Mouse (Mus musculus): ENCODE data around the gene Plin5. TPM values are rescaled to one million over a fixed set of nuclear protein-coding genes. Genes with fewer than 3 reads are reported as not detected.

The Plin5 gene
- polyA plus RNA-seq (2014; fragmentation: Nextera tagmentation; extraction: Ambion mirVana) = 0.07 TPM in 1 of 2 replicates, not detected in the other

- under 1% methylated on average over 27 of the region's 27 CpGs for WGBS
- peak; percentile 86 for DNase-seq (ENCODE audit: low spot score, missing footprints)
- ATAC-seq (ENCODE audit: low FRiP score) = peak; percentile 48; the same call in 1 of the 2 replicates
- Histone ChIP-seq H3K27me3 (ENCODE audit: control insufficient read depth, insufficient read depth, low read length) (peaks cover 34% of the 10 kb centered on the region), H3K9ac (ENCODE audit: low read length) (0 out of 2 replicates have a peak within 1 kb of the TSS, but pooled peaks have one; percentile 20), H3K4me1 (ENCODE audit: control insufficient read depth, insufficient read depth, low read length) (0 out of 2 replicates have a peak, but pooled peaks cover 3% of the 10 kb centered on the region), H3K27ac (ENCODE audit: low read depth, low read length) (no peak within 1 kb of the TSS), H3K9me3 (ENCODE audit: control insufficient read depth, low read length) (peaks cover 2% of the 10 kb centered on the region; the same call in 1 of the 2 replicates), H3K4me3 (ENCODE audit: low read depth, low read length) (peak within 1 kb of the TSS; percentile 17; the same call in 1 of the 2 replicates), H3K36me3 (ENCODE audit: control insufficient read depth, insufficient read depth, low read length) (no peaks in the 10 kb centered on the region), H3K4me2 (peak within 1 kb of the TSS; percentile 42)
Measured at GRCm38 (mm10) chr17:56117251-56117710, at the start of gene Plin5. Gene Plin5 (minus strand): TSS chr17:56117596.

GRCm38 (mm10) chr17:56165671-56166070 lies 48.3 kb upstream of the Plin5 start:
- 60% methylated on average over 11 of the region's 11 CpGs for WGBS
- H3K27ac ChIP-seq (ENCODE audit: low read depth, low read length) = no peak overlapping the region
- H3K4me2 ChIP-seq = no peak overlapping the region
- H3K4me3 ChIP-seq (ENCODE audit: low read depth, low read length) = no peak overlapping the region
- no peak for ATAC-seq (ENCODE audit: low FRiP score)
- H3K4me1 ChIP-seq (ENCODE audit: control insufficient read depth, insufficient read depth, low read length) = peaks cover 19% of the 10 kb centered on the region
- H3K27me3 ChIP-seq (ENCODE audit: control insufficient read depth, insufficient read depth, low read length) = peaks cover 6% of the 10 kb centered on the region; the same call in 1 of the 2 replicates
- no peaks in the 10 kb centered on the region for H3K36me3 ChIP-seq (ENCODE audit: control insufficient read depth, insufficient read depth, low read length)
- no peak overlapping the region for H3K9ac ChIP-seq (ENCODE audit: low read length)
- H3K9me3 ChIP-seq (ENCODE audit: control insufficient read depth, low read length) = no peaks in the 10 kb centered on the region
- peak; percentile 35 for DNase-seq (ENCODE audit: low spot score, missing footprints)

- Histone ChIP-seq H3K27ac (ENCODE audit: low read depth, low read length) (no peak overlapping the region), H3K27me3 (ENCODE audit: control insufficient read depth, insufficient read depth, low read length) (peaks cover 6% of the 10 kb centered on the region; the same call in 1 of the 2 replicates), H3K36me3 (ENCODE audit: control insufficient read depth, insufficient read depth, low read length) (no peaks in the 10 kb centered on the region), H3K9me3 (ENCODE audit: control insufficient read depth, low read length) (no peaks in the 10 kb centered on the region), H3K9ac (ENCODE audit: low read length) (no peak overlapping the region), H3K4me1 (ENCODE audit: control insufficient read depth, insufficient read depth, low read length) (peaks cover 11% of the 10 kb centered on the region), H3K4me3 (ENCODE audit: low read depth, low read length) (no peak overlapping the region), H3K4me2 (no peak overlapping the region)
- 85% methylated on average over 3 of the region's 3 CpGs for WGBS
- no peak for ATAC-seq (ENCODE audit: low FRiP score)
- no peak for DNase-seq (ENCODE audit: low spot score, missing footprints)
Measured at GRCm38 (mm10) chr17:56164510-56164909, 47.1 kb upstream of the Plin5 start.

GRCm38 (mm10) chr17:56163523-56164102 lies 46.2 kb upstream of the Plin5 start:
- no peaks in the 10 kb centered on the region for H3K9me3 ChIP-seq (ENCODE audit: control insufficient read depth, low read length)
- 84% methylated on average over 6 of the region's 6 CpGs for WGBS
- H3K27ac ChIP-seq (ENCODE audit: low read depth, low read length) = no peak overlapping the region
- peaks cover 6% of the 10 kb centered on the region; the same call in 1 of the 2 replicates for H3K27me3 ChIP-seq (ENCODE audit: control insufficient read depth, insufficient read depth, low read length)
- no peaks in the 10 kb centered on the region for H3K36me3 ChIP-seq (ENCODE audit: control insufficient read depth, insufficient read depth, low read length)
- peaks cover 11% of the 10 kb centered on the region for H3K4me1 ChIP-seq (ENCODE audit: control insufficient read depth, insufficient read depth, low read length)
- DNase-seq (ENCODE audit: low spot score, missing footprints) = no peak
- H3K9ac ChIP-seq (ENCODE audit: low read length) = no peak overlapping the region
- no peak overlapping the region for H3K4me2 ChIP-seq
- H3K4me3 ChIP-seq (ENCODE audit: low read depth, low read length) = no peak overlapping the region
- ATAC-seq (ENCODE audit: low FRiP score) = no peak

- no peak within 1 kb of the TSS for H3K27ac ChIP-seq (ENCODE audit: low read depth, low read length)
- WGBS = 1% methylated on average over 30 of the region's 30 CpGs
- peak within 1 kb of the TSS; percentile 36 for H3K4me3 ChIP-seq (ENCODE audit: low read depth, low read length)
- ATAC-seq (ENCODE audit: low FRiP score) (peak; percentile 98), DNase-seq (ENCODE audit: low spot score, missing footprints) (peak; percentile 99)
- H3K36me3 ChIP-seq (ENCODE audit: control insufficient read depth, insufficient read depth, low read length) = no peaks in the 10 kb centered on the region
- peak within 1 kb of the TSS; percentile 65 for H3K4me2 ChIP-seq
- no peaks in the 10 kb centered on the region for H3K9me3 ChIP-seq (ENCODE audit: control insufficient read depth, low read length)
- peak within 1 kb of the TSS; percentile 55 for H3K9ac ChIP-seq (ENCODE audit: low read length)
- H3K4me1 ChIP-seq (ENCODE audit: control insufficient read depth, insufficient read depth, low read length) = peaks cover 11% of the 10 kb centered on the region
- H3K27me3 ChIP-seq (ENCODE audit: control insufficient read depth, insufficient read depth, low read length) = peaks cover 8% of the 10 kb centered on the region; the same call in 1 of the 2 replicates
Measured at GRCm38 (mm10) chr17:56162231-56162774, 44.9 kb upstream of the Plin5 start, which contains the start of gene Tnfaip8l1. Gene Tnfaip8l1 (plus strand): TSS chr17:56162477.

GRCm38 (mm10) chr17:56159729-56160128 lies 42.3 kb upstream of the Plin5 start:
- Histone ChIP-seq H3K4me2 (no peak overlapping the region), H3K27ac (ENCODE audit: low read depth, low read length) (no peak overlapping the region), H3K9me3 (ENCODE audit: control insufficient read depth, low read length) (no peaks in the 10 kb centered on the region), H3K4me3 (ENCODE audit: low read depth, low read length) (no peak overlapping the region), H3K36me3 (ENCODE audit: control insufficient read depth, insufficient read depth, low read length) (no peaks in the 10 kb centered on the region), H3K4me1 (ENCODE audit: control insufficient read depth, insufficient read depth, low read length) (peaks cover 11% of the 10 kb centered on the region), H3K27me3 (ENCODE audit: control insufficient read depth, insufficient read depth, low read length) (peaks cover 11% of the 10 kb centered on the region; the same call in 1 of the 2 replicates), H3K9ac (ENCODE audit: low read length) (no peak overlapping the region)
- WGBS = 3% methylated on average over 9 of the region's 9 CpGs
- DNase-seq (ENCODE audit: low spot score, missing footprints) (peak; percentile 98), ATAC-seq (ENCODE audit: low FRiP score) (peak; percentile 30; the same call in 1 of the 2 replicates)

- 61% methylated on average over 9 of the region's 9 CpGs for WGBS
- peaks cover 4% of the 10 kb centered on the region for H3K4me1 ChIP-seq (ENCODE audit: control insufficient read depth, insufficient read depth, low read length)
- no peak overlapping the region for H3K9ac ChIP-seq (ENCODE audit: low read length)
- no peak overlapping the region for H3K4me2 ChIP-seq
- peaks cover 15% of the 10 kb centered on the region for H3K27me3 ChIP-seq (ENCODE audit: control insufficient read depth, insufficient read depth, low read length)
- peak; percentile 87 for DNase-seq (ENCODE audit: low spot score, missing footprints)
- H3K9me3 ChIP-seq (ENCODE audit: control insufficient read depth, low read length) = no peaks in the 10 kb centered on the region
- no peak overlapping the region for H3K27ac ChIP-seq (ENCODE audit: low read depth, low read length)
- H3K4me3 ChIP-seq (ENCODE audit: low read depth, low read length) = no peak overlapping the region
- no peaks in the 10 kb centered on the region for H3K36me3 ChIP-seq (ENCODE audit: control insufficient read depth, insufficient read depth, low read length)
- ATAC-seq (ENCODE audit: low FRiP score) = peak; percentile 79
Measured at GRCm38 (mm10) chr17:56153643-56154042, 36.2 kb upstream of the Plin5 start.

GRCm38 (mm10) chr17:56149897-56150296 lies 32.5 kb upstream of the Plin5 start:
- Histone ChIP-seq H3K36me3 (ENCODE audit: control insufficient read depth, insufficient read depth, low read length) (no peaks in the 10 kb centered on the region), H3K4me2 (no peak overlapping the region), H3K9me3 (ENCODE audit: control insufficient read depth, low read length) (no peaks in the 10 kb centered on the region), H3K4me3 (ENCODE audit: low read depth, low read length) (no peak overlapping the region), H3K4me1 (ENCODE audit: control insufficient read depth, insufficient read depth, low read length) (peaks cover 7% of the 10 kb centered on the region), H3K9ac (ENCODE audit: low read length) (no peak overlapping the region), H3K27ac (ENCODE audit: low read depth, low read length) (no peak overlapping the region), H3K27me3 (ENCODE audit: control insufficient read depth, insufficient read depth, low read length) (peaks cover 20% of the 10 kb centered on the region)
- DNase-seq (ENCODE audit: low spot score, missing footprints) (no peak), ATAC-seq (ENCODE audit: low FRiP score) (no peak)
- WGBS = 43% methylated on average over 2 of the region's 2 CpGs

Measured in midbrain, embryonic 11.5 days (tissue).